Mouse (Mus musculus): ENCODE data around the gene Aff4. TPM values are rescaled to one million over a fixed set of nuclear protein-coding genes. Genes with fewer than 3 reads are reported as not detected.

Gene Aff4
- total and polyA plus RNA-seq, 2 experiments from 2014 or later, result 36.0 to 70.1 TPM

DNA sequence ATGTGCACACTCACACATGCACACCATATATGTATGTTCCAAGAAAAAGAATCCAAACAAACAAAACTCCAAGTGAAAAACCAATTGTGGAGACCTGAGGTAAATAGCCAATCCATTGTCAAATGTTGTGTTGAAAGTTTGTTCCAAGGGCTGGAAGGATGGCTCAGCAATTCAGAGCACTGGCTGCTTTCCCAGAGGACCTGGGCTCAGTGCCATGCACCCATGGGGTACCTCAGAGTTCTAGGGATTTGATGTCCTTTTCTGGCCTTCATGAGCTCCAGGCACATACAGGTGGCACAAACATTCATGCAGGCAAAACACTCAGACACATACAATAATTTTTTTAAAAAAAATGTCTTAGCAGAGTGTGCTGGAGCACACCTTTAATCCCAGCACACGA lies 97.9 kb downstream of the Aff4 start:
- Histone ChIP-seq H3K4me1 (ENCODE audit: control insufficient read depth, insufficient read depth) (no peaks in the 10 kb centered on the region), H3K9ac (replicated peaks; ENCODE audit: low read depth, low read length) (no peak overlapping the region), H3K27ac (ENCODE audit: low read depth) (0 out of 2 replicates have a peak overlapping the region, but pooled peaks have one; percentile 3), H3K27me3 (ENCODE audit: control insufficient read depth, insufficient read depth, low read length) (no peaks in the 10 kb centered on the region), H3K4me2 (ENCODE audit: low read depth, low read length) (no peak overlapping the region), H3K9me3 (replicated peaks; ENCODE audit: control insufficient read depth, low read length) (no peaks in the 10 kb centered on the region), H3K36me3 (replicated peaks; ENCODE audit: control insufficient read depth, insufficient read depth, low read length) (no peaks in the 10 kb centered on the region), H3K4me3 (ENCODE audit: low read depth, low read length) (no peak overlapping the region)
- 62% methylated on average over 1 of the region's 1 CpGs for WGBS
- ATAC-seq (ENCODE audit: insufficient read depth, low read depth), result no peak
- DNase-seq (ENCODE audit: low spot score), result no peak
- no peak for TF ChIP-seq CTCF (IDR thresholded peaks at IDR 0.05; ENCODE audit: low read depth)
- no peak for TF ChIP-seq EP300 (IDR thresholded peaks at IDR 0.05; ENCODE audit: low read depth)

DNA sequence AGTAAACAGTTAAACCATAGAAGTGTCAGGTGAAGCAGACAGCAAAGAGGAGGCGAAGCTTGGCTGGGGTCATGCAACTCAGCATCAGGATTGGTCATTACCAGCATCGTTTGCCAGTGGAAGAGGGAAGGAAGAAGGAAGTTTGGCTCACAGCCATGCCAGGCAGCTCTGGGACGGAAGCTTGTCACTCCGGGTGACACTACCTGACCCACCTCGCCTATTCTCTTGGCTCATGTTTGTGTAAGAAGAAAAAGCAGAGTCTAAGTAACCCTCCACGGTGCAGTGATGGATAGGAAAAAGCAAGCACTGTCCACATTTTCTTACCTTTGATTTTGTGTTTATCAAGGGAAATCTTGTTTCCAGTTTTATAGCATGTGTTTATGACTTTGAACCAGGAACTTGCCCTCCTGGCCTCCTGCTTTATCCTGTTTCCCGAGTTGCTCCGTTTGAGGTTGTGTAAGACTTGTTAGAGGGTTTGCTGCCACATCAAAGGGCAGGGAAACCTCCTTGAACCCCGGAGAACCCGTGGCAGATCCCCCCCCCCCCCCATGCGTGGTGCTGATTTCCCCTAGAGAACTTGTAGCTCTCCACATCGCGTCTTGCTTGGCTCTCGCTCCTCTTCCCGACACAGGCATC lies 99.6 kb downstream of the Aff4 start:
- DNase-seq (ENCODE audit: low spot score), result no peak
- Histone ChIP-seq H3K4me1 (ENCODE audit: control insufficient read depth, insufficient read depth) (no peaks in the 10 kb centered on the region), H3K4me2 (ENCODE audit: low read depth, low read length) (no peak overlapping the region), H3K4me3 (ENCODE audit: low read depth, low read length) (no peak overlapping the region), H3K27me3 (ENCODE audit: control insufficient read depth, insufficient read depth, low read length) (no peaks in the 10 kb centered on the region), H3K9me3 (replicated peaks; ENCODE audit: control insufficient read depth, low read length) (no peaks in the 10 kb centered on the region), H3K36me3 (replicated peaks; ENCODE audit: control insufficient read depth, insufficient read depth, low read length) (no peaks in the 10 kb centered on the region), H3K9ac (replicated peaks; ENCODE audit: low read depth, low read length) (no peak overlapping the region), H3K27ac (ENCODE audit: low read depth) (no peak overlapping the region)
- no peak for ATAC-seq (ENCODE audit: insufficient read depth, low read depth)
- 30% methylated on average over 15 of the region's 15 CpGs for WGBS
- no peak for TF ChIP-seq CTCF (IDR thresholded peaks at IDR 0.05; ENCODE audit: low read depth)
- TF ChIP-seq EP300 (IDR thresholded peaks at IDR 0.05; ENCODE audit: low read depth), result no peak

DNA sequence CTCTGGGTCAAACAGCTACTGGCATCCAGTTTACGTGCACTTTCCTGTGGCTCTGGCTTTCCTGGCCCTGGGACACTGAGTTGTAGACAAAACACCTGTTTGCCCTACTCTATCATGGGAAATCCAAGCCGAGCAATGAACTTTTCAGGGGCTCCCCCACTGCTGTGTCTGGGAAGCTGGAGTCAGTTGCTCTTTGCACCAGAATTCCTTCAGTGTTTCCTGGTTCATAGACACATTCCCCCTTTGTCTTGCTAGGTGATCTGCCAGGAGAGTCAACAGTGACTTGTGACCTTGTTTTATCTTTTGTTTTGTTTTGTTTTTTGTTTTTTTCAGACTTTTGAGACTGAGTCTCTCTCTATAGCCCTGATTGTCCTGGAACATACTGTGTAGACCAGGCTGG lies 100.7 kb downstream of the Aff4 start:
- H3K9ac ChIP-seq (replicated peaks; ENCODE audit: low read depth, low read length), result no peak overlapping the region
- H3K27me3 ChIP-seq (ENCODE audit: control insufficient read depth, insufficient read depth, low read length), result no peaks in the 10 kb centered on the region
- WGBS, result 66% methylated on average over 2 of the region's 2 CpGs
- DNase-seq (ENCODE audit: low spot score), result no peak
- no peak overlapping the region for H3K27ac ChIP-seq (ENCODE audit: low read depth)
- H3K36me3 ChIP-seq (replicated peaks; ENCODE audit: control insufficient read depth, insufficient read depth, low read length), result no peaks in the 10 kb centered on the region
- H3K4me2 ChIP-seq (ENCODE audit: low read depth, low read length), result no peak overlapping the region
- H3K4me1 ChIP-seq (ENCODE audit: control insufficient read depth, insufficient read depth), result no peaks in the 10 kb centered on the region
- no peaks in the 10 kb centered on the region for H3K9me3 ChIP-seq (replicated peaks; ENCODE audit: control insufficient read depth, low read length)
- no peak overlapping the region for H3K4me3 ChIP-seq (ENCODE audit: low read depth, low read length)
- ATAC-seq (ENCODE audit: insufficient read depth, low read depth), result no peak
- TF ChIP-seq EP300 (IDR thresholded peaks at IDR 0.05; ENCODE audit: low read depth) (no peak), CTCF (IDR thresholded peaks at IDR 0.05; ENCODE audit: low read depth) (no peak)

DNA sequence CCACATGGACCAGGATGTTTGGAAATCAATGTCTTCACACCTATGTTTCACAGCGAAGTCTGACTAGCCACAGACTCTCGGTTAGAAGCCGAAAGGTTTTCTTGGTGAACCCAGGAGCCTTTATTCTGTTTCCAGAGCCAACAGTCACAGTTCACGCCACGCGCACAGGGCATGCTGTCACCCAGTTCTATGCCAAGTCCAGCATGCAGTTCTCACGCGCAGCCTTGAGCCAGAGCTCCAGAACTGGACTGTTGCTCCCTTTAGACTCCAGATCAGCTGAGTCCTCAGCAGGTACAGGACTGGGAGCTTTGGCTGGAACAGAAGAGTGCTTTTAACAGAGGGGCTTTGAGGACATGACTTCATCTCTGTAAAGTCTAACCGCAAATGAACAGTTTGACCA lies 101.8 kb downstream of the Aff4 start:
- no peak for ATAC-seq (ENCODE audit: insufficient read depth, low read depth)
- Histone ChIP-seq H3K4me1 (ENCODE audit: control insufficient read depth, insufficient read depth) (no peaks in the 10 kb centered on the region), H3K27ac (ENCODE audit: low read depth) (no peak overlapping the region), H3K4me3 (ENCODE audit: low read depth, low read length) (no peak overlapping the region), H3K4me2 (ENCODE audit: low read depth, low read length) (no peak overlapping the region), H3K36me3 (replicated peaks; ENCODE audit: control insufficient read depth, insufficient read depth, low read length) (no peaks in the 10 kb centered on the region), H3K9ac (replicated peaks; ENCODE audit: low read depth, low read length) (no peak overlapping the region), H3K27me3 (ENCODE audit: control insufficient read depth, insufficient read depth, low read length) (no peaks in the 10 kb centered on the region), H3K9me3 (replicated peaks; ENCODE audit: control insufficient read depth, low read length) (no peaks in the 10 kb centered on the region)
- no peak for DNase-seq (ENCODE audit: low spot score)
- WGBS, result 96% methylated on average over 9 of the region's 9 CpGs
- TF ChIP-seq CTCF (IDR thresholded peaks at IDR 0.05; ENCODE audit: low read depth) (no peak), EP300 (IDR thresholded peaks at IDR 0.05; ENCODE audit: low read depth) (no peak)

DNA sequence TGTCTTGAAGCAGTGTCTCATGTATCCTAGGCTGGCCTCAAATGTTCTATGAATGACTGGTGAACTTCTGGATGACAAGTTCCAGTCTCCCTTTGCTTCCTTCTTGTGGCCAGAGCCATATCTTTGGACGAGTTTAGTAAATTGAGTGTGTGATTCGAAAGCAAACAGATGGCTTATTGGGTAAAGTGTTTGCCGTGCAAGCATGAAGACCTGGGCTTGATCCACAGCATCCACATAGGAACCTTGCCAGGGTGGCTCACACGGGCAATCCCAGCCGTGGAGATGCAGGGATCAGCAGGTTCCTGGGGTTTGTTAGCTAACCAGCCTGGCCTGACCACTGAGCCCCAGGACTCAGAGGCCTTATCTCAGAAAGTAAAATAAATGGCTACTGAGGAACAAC lies 102.4 kb downstream of the Aff4 start:
- Histone ChIP-seq H3K4me3 (ENCODE audit: low read depth, low read length) (no peak overlapping the region), H3K36me3 (replicated peaks; ENCODE audit: control insufficient read depth, insufficient read depth, low read length) (no peaks in the 10 kb centered on the region), H3K27ac (ENCODE audit: low read depth) (no peak overlapping the region), H3K27me3 (ENCODE audit: control insufficient read depth, insufficient read depth, low read length) (no peaks in the 10 kb centered on the region), H3K4me1 (ENCODE audit: control insufficient read depth, insufficient read depth) (no peaks in the 10 kb centered on the region), H3K4me2 (ENCODE audit: low read depth, low read length) (no peak overlapping the region), H3K9me3 (replicated peaks; ENCODE audit: control insufficient read depth, low read length) (no peaks in the 10 kb centered on the region), H3K9ac (replicated peaks; ENCODE audit: low read depth, low read length) (no peak overlapping the region)
- ATAC-seq (ENCODE audit: insufficient read depth, low read depth) (no peak), DNase-seq (ENCODE audit: low spot score) (no peak)
- 72% methylated on average over 5 of the region's 5 CpGs for WGBS
- TF ChIP-seq CTCF (IDR thresholded peaks at IDR 0.05; ENCODE audit: low read depth) (no peak), EP300 (IDR thresholded peaks at IDR 0.05; ENCODE audit: low read depth) (no peak)
